Mouse (Mus musculus) intestine, embryonic 15.5 days (tissue): ENCODE measurements around the gene Slc25a43. TPM values are rescaled to one million over a fixed set of nuclear protein-coding genes. Genes with fewer than 3 reads are reported as not detected.
A peak's percentile ranks its signal among the peaks of the same experiment; 100 is the strongest.

Experiments
- ATAC-seq: fragments of 200-750 bp; cut with Nextera tagmentation; 2 replicates; pipeline ENCODE4 v1.8.0; 2017; ENCODE audit warnings: moderate TSS enrichment, moderate library complexity
- H3K27ac ChIP-seq: fragments of 300-500 bp; sonication (generic); 2 replicates; pipeline ENCODE4 v1.5.1; 2015; ENCODE audit warnings: mild to moderate bottlenecking, inconsistent platforms
- H3K27me3 ChIP-seq: fragments of 300-500 bp; sonication (generic); replicated peaks from 2 replicates; pipeline ENCODE4 v1.6.1; 2015; ENCODE audit warnings: inconsistent platforms
- H3K36me3 ChIP-seq: fragments of 300-500 bp; sonication (generic); 2 replicates; pipeline ENCODE4 v1.6.1; 2015; ENCODE audit warnings: inconsistent platforms
- H3K4me1 ChIP-seq: fragments of 300-500 bp; sonication (generic); replicated peaks from 2 replicates; pipeline ENCODE4 v1.6.1; 2015; ENCODE audit warnings: inconsistent platforms
- H3K4me2 ChIP-seq: fragments of 300-500 bp; sonication (generic); replicated peaks from 2 replicates; pipeline ENCODE4 v1.6.1; 2015; ENCODE audit warnings: mild to moderate bottlenecking, inconsistent platforms
- H3K4me3 ChIP-seq: fragments of 300-500 bp; sonication (generic); replicated peaks from 2 replicates; pipeline ENCODE4 v1.5.1; 2015; ENCODE audit warnings: inconsistent platforms
- H3K9ac ChIP-seq: fragments of 300-500 bp; sonication (generic); 2 replicates; pipeline ENCODE4 v1.6.1; 2015; ENCODE audit warnings: inconsistent platforms
- H3K9me3 ChIP-seq: fragments of 300-500 bp; sonication (generic); 2 replicates; pipeline ENCODE4 v1.6.1; 2016; ENCODE audit warnings: inconsistent platforms
- WGBS: fragments of 180-500 bp; shearing (Covaris S2); methylation state at CpG from one replicate; pipeline ENCODE4 v1.1.7; 2015; 5-methylcytosine and 5-hydroxymethylcytosine counted together
- polyA plus RNA-seq: library from polyadenylated mRNA; unstranded; fragments of >200 nt; fragmentation: Nextera tagmentation; extraction: Ambion mirVana; gene quantifications from 2 replicates; pipeline ENCODE4 v1.2.1, GENCODE M21; 2015

The Slc25a43 gene
- polyA plus RNA-seq, 1 experiment from 2014 or later = 2.9 TPM

DNA sequence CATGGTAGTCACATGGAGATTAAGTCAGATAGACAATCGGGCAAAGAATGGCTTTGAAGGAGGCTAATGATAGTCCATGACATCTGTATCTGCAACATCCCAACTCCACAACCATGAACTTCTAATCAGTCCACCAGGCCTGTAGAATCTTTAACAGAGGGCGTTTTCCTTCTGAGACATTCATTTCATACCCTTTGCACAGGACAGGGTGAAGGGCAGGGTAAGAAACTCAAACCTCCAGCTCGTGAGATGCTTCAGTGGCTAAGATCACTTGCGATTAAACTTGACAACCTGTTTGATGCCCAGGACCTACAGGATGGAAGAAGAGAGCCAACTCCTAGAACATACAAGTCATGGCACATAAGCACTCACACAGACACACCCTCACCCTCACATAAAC is 71.6 kb downstream of the Slc25a43 start:
- 80% methylated on average over 4 of the region's 4 CpGs for WGBS
- no peaks in the 10 kb centered on the region for H3K9me3 ChIP-seq
- H3K36me3 ChIP-seq = no peaks in the 10 kb centered on the region
- no peak overlapping the region for H3K9ac ChIP-seq
- no peak overlapping the region for H3K4me2 ChIP-seq
- H3K4me3 ChIP-seq = no peak overlapping the region
- no peaks in the 10 kb centered on the region for H3K4me1 ChIP-seq
- H3K27ac ChIP-seq = no peak overlapping the region
- no peaks in the 10 kb centered on the region for H3K27me3 ChIP-seq
- ATAC-seq = no peak

DNA sequence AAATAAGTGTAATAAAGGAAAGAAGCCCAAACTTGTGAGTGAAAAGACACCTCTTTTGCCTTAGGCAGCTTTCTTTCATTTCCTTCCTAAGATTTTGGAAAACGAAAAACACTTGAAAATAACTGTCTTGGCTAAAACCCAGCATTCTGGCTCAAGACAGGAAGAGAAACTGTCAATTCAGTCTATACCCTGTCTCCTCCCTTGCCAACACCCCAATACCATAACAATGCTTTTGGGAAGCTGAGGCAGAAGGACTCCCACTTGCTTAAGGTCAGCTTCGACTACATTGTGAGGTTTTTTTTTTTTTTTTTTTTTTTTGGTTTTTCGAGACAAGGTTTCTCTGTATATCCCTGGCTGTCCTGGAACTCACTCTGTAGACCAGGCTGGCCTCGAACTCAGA is 72.0 kb downstream of the Slc25a43 start:
- no peak for ATAC-seq
- 64% methylated on average over 4 of the region's 4 CpGs for WGBS

DNA sequence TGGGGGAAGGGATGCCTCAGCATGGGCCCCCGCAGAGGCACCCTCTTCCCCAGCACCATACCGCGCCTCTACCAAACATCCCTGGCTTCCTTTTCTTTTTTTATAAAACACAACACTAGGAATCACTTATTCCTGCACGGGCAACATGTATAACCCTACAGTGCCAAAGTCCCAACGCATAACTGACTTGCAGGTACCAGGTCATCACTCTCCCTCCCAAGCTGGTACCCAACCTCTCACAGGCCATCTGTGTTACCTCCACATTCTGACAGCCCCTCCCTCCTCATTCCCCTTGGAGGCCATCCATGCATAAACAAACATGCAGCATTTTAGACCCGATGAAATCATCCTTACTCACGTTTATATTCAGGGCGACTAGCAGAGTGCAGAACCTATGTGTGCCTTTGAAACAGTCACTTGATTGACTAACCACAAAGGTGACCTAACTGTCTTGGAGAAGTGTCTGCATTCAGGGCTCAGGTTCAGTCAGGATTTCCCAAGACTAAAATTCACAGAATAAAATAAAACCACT is 73.0 kb downstream of the Slc25a43 start:
- H3K4me1 ChIP-seq = no peaks in the 10 kb centered on the region
- H3K27ac ChIP-seq = no peak overlapping the region
- H3K36me3 ChIP-seq = no peaks in the 10 kb centered on the region
- peak; percentile 20 for ATAC-seq
- peak overlapping the region; percentile 50 for H3K4me2 ChIP-seq
- H3K9me3 ChIP-seq = no peaks in the 10 kb centered on the region
- H3K9ac ChIP-seq = no peak overlapping the region
- no peak overlapping the region for H3K4me3 ChIP-seq
- WGBS = 27% methylated on average over 8 of the region's 8 CpGs
- H3K27me3 ChIP-seq = no peaks in the 10 kb centered on the region

More for the DNA sequence above, 72.0 kb downstream of the Slc25a43 start:
- Histone ChIP-seq H3K4me2 (no peak overlapping the region), H3K4me1 (no peaks in the 10 kb centered on the region), H3K9me3 (no peaks in the 10 kb centered on the region), H3K27ac (no peak overlapping the region), H3K9ac (no peak overlapping the region), H3K4me3 (no peak overlapping the region), H3K36me3 (no peaks in the 10 kb centered on the region), H3K27me3 (no peaks in the 10 kb centered on the region)

DNA sequence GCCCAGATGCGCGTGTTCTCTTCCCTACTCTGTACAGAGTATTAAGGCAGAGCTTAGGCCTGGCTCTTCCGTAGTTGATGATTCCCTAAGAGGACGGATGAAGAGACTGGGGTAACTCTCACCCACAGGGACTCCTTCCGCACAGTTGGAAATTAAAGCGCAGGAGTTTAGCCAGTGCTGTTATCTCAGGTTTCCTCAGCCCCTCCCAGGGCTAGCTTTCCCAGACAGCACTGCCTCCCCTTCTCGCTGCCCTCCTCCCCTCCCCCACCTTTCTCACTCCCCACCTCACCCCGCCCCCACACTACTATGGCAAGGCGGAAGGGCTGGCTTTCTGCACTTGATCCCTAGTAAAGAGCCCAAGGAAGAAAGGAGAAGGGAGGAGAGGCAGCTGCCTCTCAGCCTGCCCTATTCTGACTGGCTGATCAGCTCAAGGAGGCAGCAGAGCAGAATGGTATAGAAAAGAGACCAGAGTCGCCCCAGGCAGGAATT is 73.5 kb downstream of the Slc25a43 start:
- Histone ChIP-seq H3K27ac (peak overlapping the region; percentile 83), H3K9ac (no peak overlapping the region), H3K4me1 (no peaks in the 10 kb centered on the region), H3K4me3 (0 out of 2 replicates have a peak overlapping the region, but pooled peaks have one; percentile 6), H3K4me2 (peak overlapping the region; percentile 50), H3K27me3 (no peaks in the 10 kb centered on the region), H3K9me3 (no peaks in the 10 kb centered on the region), H3K36me3 (no peaks in the 10 kb centered on the region)
- peak; percentile 76 for ATAC-seq
- 15% methylated on average over 9 of the region's 10 CpGs for WGBS

DNA sequence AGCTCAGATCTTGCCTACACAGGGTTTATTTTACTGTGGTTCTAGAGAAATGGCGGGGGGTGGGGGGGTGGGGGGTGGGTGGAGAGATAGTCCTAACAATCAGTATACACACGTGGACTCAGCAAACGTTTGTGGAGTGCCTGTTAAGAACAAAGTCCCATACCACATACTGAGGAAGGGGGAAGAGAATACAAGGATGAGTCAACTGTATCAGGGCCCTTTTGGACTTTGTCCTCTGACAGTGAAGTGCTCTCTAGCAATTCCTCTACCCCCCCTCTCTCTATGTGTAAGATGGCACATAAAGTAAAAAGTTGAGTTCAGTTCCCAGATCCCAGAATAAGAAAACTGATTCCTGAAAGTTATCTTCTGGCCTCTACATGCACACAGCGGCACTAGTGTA is 76.1 kb downstream of the Slc25a43 start:
- WGBS = 51% methylated on average over 4 of the region's 4 CpGs
- Histone ChIP-seq H3K9ac (no peak overlapping the region), H3K4me3 (no peak overlapping the region), H3K27me3 (no peaks in the 10 kb centered on the region), H3K4me2 (no peak overlapping the region), H3K36me3 (no peaks in the 10 kb centered on the region), H3K4me1 (no peaks in the 10 kb centered on the region), H3K27ac (no peak overlapping the region), H3K9me3 (no peaks in the 10 kb centered on the region)
- ATAC-seq = peak; percentile 32; the same call in 1 of the 2 replicates

DNA sequence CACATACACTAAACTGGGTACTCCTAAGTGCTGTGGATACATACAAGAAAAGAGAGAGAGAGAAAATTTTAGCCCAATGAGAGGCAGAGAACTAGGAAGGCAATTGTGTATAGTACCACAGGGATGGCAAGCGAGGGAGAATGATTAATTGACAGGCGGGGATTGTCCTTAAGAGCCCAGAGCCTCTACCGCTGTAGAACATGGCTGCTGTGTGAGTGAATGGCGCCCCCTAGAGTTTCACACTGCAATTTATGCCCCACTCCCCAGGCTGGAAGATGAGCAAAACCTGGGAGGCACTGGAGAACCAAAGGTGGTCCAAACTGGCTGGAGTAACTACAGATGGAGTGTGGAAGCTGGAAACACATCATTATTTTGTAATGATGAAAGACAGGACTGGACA is 76.7 kb downstream of the Slc25a43 start:
- Histone ChIP-seq H3K9ac (no peak overlapping the region), H3K4me1 (no peaks in the 10 kb centered on the region), H3K4me2 (no peak overlapping the region), H3K4me3 (no peak overlapping the region), H3K27me3 (no peaks in the 10 kb centered on the region), H3K27ac (no peak overlapping the region), H3K36me3 (no peaks in the 10 kb centered on the region), H3K9me3 (no peaks in the 10 kb centered on the region)
- ATAC-seq = peak; percentile 48
- 28% methylated on average over 4 of the region's 4 CpGs for WGBS

DNA sequence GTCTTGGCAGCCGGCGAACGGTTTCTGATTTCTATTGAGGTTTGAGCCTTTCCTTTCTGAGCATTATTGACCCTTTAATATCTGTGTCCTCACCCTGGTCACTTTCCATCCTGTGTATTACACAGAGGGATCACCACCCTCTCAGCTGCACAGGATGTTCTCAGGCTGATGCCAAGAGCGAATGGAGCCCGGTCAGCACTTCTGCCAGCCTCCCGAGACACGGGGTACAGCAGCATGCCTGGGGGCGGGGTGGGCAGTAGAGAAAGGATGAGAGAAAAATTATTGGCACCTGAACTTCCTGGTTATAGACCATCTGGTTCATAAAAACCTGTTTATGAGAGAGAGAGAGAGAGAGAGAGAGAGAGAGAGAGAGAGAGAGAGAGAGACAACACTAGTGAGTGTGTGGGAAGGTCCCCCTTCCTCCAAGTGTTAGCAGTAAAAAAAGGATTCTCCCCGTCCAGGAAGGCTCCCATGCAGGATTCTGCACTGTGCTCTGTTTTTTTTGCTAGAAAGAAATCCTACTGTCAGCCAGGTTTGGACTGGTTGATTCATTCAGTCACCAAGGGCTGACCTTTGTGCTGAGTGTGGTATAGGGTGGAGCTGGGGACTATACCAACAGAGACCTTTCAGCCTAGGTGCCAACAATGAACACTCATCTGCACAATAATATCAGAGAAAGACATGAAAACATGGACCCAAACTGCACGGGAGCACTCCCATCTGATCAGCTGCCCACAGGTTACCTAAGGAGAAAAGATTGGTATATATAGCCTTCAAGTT is 80.7 kb downstream of the Slc25a43 start:
- no peak overlapping the region for H3K9ac ChIP-seq
- ATAC-seq = peak; percentile 39
- no peaks in the 10 kb centered on the region for H3K9me3 ChIP-seq
- H3K27me3 ChIP-seq = no peaks in the 10 kb centered on the region
- H3K36me3 ChIP-seq = no peaks in the 10 kb centered on the region
- no peak overlapping the region for H3K4me2 ChIP-seq
- no peak overlapping the region for H3K4me3 ChIP-seq
- H3K4me1 ChIP-seq = no peaks in the 10 kb centered on the region
- no peak overlapping the region for H3K27ac ChIP-seq
- WGBS = 78% methylated on average over 10 of the region's 10 CpGs

DNA sequence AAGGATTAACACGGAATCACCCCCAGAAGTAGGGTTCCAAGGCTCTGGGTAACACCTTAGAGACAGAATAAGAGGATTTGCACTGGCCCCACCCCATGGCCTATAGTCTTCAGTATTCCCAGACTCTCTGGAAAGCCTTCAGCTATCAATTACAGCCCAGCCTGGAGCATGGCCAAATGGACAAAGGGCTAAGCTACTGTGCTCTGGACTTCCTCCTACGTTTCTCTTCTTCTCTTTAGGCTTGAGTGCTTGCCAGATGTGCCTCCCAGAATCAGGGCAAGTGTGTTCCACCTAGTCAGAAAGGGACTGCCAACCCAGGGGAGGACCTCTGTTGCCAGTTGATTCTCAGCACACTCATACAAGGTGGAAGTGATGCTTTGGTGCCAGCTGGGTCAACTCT is 81.6 kb downstream of the Slc25a43 start:
- 57% methylated on average over 2 of the region's 2 CpGs for WGBS
- no peaks in the 10 kb centered on the region for H3K4me1 ChIP-seq
- H3K9ac ChIP-seq = no peak overlapping the region
- no peak overlapping the region for H3K27ac ChIP-seq
- H3K4me3 ChIP-seq = no peak overlapping the region
- H3K4me2 ChIP-seq = no peak overlapping the region
- no peaks in the 10 kb centered on the region for H3K9me3 ChIP-seq
- no peaks in the 10 kb centered on the region for H3K36me3 ChIP-seq
- peak; percentile 37; the same call in 1 of the 2 replicates for ATAC-seq
- no peaks in the 10 kb centered on the region for H3K27me3 ChIP-seq

Other genes starting within 250 kb of the Slc25a43 start
- 203 and 215 TPM in 2 replicates for gene Pgrmc1, start 145.5 kb upstream of the Slc25a43 start, polyA plus RNA-seq
- 2.4 and 2.5 TPM in 2 replicates for gene Akap17b, start 98.3 kb upstream of the Slc25a43 start, polyA plus RNA-seq
- gene Slc25a5, start 52.0 kb downstream of the Slc25a43 start, polyA plus RNA-seq = 996 and 1,065 TPM in 2 replicates
- 103 and 115 TPM in 2 replicates for gene Ube2a, start 130.2 kb downstream of the Slc25a43 start, polyA plus RNA-seq
- gene C330007P06Rik, start 130.5 kb downstream of the Slc25a43 start, polyA plus RNA-seq = 27.2 and 28.6 TPM in 2 replicates
- gene Nkrf, start 159.2 kb downstream of the Slc25a43 start, polyA plus RNA-seq = 1.7 and 2.1 TPM in 2 replicates
- gene Sept6, start 248.1 kb downstream of the Slc25a43 start, polyA plus RNA-seq = 13.1 and 13.6 TPM in 2 replicates